In genomic region chr2:121956224-121957018, GRCm38 (mm10) we compare ENCODE assay signal across 8 mouse cellular contexts. TPM values are rescaled to one million over a fixed set of nuclear protein-coding genes. Genes with fewer than 3 reads are reported as not detected.
DNase-seq lines count a peak whose midpoint lies in the region; ATAC-seq and TF ChIP-seq lines count a peak whose summit lies in the region.

No protein-coding gene starts in this region.

- peaks cover 31% of the 10 kb centered on the region for H3K79me2 ChIP-seq in MEL (ENCODE audit: control insufficient read depth, insufficient read depth, low read length, poor library complexity)

- H3K9me3 ChIP-seq in MEL (replicated peaks; ENCODE audit: insufficient read depth, low read length): no peaks in the 10 kb centered on the region
- H3K9me3 ChIP-seq in hindbrain, embryonic 10.5 days: no peaks in the 10 kb centered on the region
- H3K9me3 ChIP-seq in lung, postnatal 0 days (ENCODE audit: low read length): no peaks in the 10 kb centered on the region

- peak; percentile 95 for DNase-seq in MEL (ENCODE audit: low read depth, low spot score)
- peak; percentile 96 to 97 for DNase-seq in cerebellum, adult 2 months
- DNase-seq in forelimb bud, embryonic 11.5 days (ENCODE audit: low read depth, low spot score): peak; percentile 93
- peak; percentile 96 for DNase-seq in hindbrain, embryonic 10.5 days (ENCODE audit: low spot score)
- peak; percentile 94 for DNase-seq in layer of hippocampus, adult 9-11 months
- peak; percentile 97 for DNase-seq in lung, postnatal 0 days (ENCODE audit: low spot score)
- peak; percentile 92 for DNase-seq in ovary, postnatal 14 days (ENCODE audit: low spot score)
- peak; percentile 95 for DNase-seq in thymus, postnatal 14 days

- no peaks in the 10 kb centered on the region for H3K27me3 ChIP-seq in MEL (ENCODE audit: control insufficient read depth in 1 of 2, insufficient read depth in 2 of 2, low read length in 2 of 2)
- H3K27me3 ChIP-seq in cerebellum, adult 2 months (ENCODE audit: control insufficient read depth, insufficient read depth, low read length): no peaks in the 10 kb centered on the region
- no peaks in the 10 kb centered on the region for H3K27me3 ChIP-seq in hindbrain, embryonic 10.5 days (ENCODE audit: insufficient read depth, poor library complexity, severe bottlenecking)
- H3K27me3 ChIP-seq in lung, postnatal 0 days (replicated peaks; ENCODE audit: insufficient read depth, low read length): no peaks in the 10 kb centered on the region

- no peak for TF ChIP-seq EP300 in MEL (IDR thresholded peaks at IDR 0.05; ENCODE audit: low read depth in 1 of 2, low read length in 2 of 2)
- TF ChIP-seq EP300 in lung, postnatal 0 days (IDR thresholded peaks at IDR 0.05): no peak

- peaks cover 0 to 3% of the 10 kb centered on the region in 2 experiments; a peak in 2 of 4 replicates for H3K4me1 ChIP-seq in MEL (ENCODE audit: control insufficient read depth in 1 of 2, insufficient read depth in 2 of 2, low read length in 2 of 2)
- peaks cover 3% of the 10 kb centered on the region for H3K4me1 ChIP-seq in cerebellum, adult 2 months (ENCODE audit: control insufficient read depth, insufficient read depth, low read length)
- peaks cover 22% of the 10 kb centered on the region for H3K4me1 ChIP-seq in hindbrain, embryonic 10.5 days (replicated peaks)
- H3K4me1 ChIP-seq in lung, postnatal 0 days (ENCODE audit: insufficient read depth, low read depth, low read length): peaks cover 5% of the 10 kb centered on the region; the same call in 1 of the 2 replicates

- peaks cover 7 to 14% of the 10 kb centered on the region in 2 experiments for H3K36me3 ChIP-seq in MEL (ENCODE audit: control insufficient read depth in 1 of 2, insufficient read depth in 2 of 2, low read length in 2 of 2)
- peaks cover 21% of the 10 kb centered on the region for H3K36me3 ChIP-seq in hindbrain, embryonic 10.5 days
- H3K36me3 ChIP-seq in lung, postnatal 0 days (ENCODE audit: insufficient read depth, low read length): no peaks in the 10 kb centered on the region

- no peak for TF ChIP-seq RAD21 in MEL (IDR thresholded peaks at IDR 0.05; ENCODE audit: low read depth, low read length)

- no peak for TF ChIP-seq CTCF in MEL (IDR thresholded peaks at IDR 0.05 in 2 of 3, conservative IDR thresholded peaks at IDR 0.05 in 1 of 3; ENCODE audit: control insufficient read depth in 1 of 3, insufficient read depth in 1 of 3, low read depth in 2 of 3, low read length in 3 of 3, poor library complexity in 1 of 3, severe bottlenecking in 1 of 3)
- no peak for TF ChIP-seq CTCF in cerebellum, adult 2 months (IDR thresholded peaks at IDR 0.05; ENCODE audit: borderline replicate concordance, insufficient read depth, low read depth, low read length)
- peak; percentile 1; the same call in 1 of the 2 replicates for TF ChIP-seq CTCF in lung, postnatal 0 days (IDR thresholded peaks at IDR 0.05)

- peak overlapping the region; percentile 73 to 100 for H3K4me3 ChIP-seq in MEL (ENCODE audit: control insufficient read depth in 1 of 2, insufficient read depth in 1 of 2, low read depth in 2 of 2, low read length in 2 of 2)
- H3K4me3 ChIP-seq in cerebellum, adult 2 months (replicated peaks; ENCODE audit: insufficient read depth, low read depth, low read length): peak overlapping the region; percentile 88
- H3K4me3 ChIP-seq in hindbrain, embryonic 10.5 days: peak overlapping the region; percentile 95
- H3K4me3 ChIP-seq in lung, postnatal 0 days (ENCODE audit: low read depth, low read length): peak overlapping the region; percentile 71

- H3K4me2 ChIP-seq in lung, postnatal 0 days (replicated peaks; ENCODE audit: low read depth, low read length): peak overlapping the region; percentile 71

- peak; percentile 96 for ATAC-seq in lung, postnatal 0 days

- TF ChIP-seq POLR2A in MEL (IDR thresholded peaks at IDR 0.05; ENCODE audit: control insufficient read depth in 1 of 2, insufficient read depth in 1 of 2, low read depth in 1 of 2, low read length in 2 of 2, poor library complexity in 1 of 2): peak; percentile 44 to 69; a peak in 2 of 4 replicates
- peak; percentile 76 for TF ChIP-seq POLR2A in cerebellum, adult 2 months (IDR thresholded peaks at IDR 0.05; ENCODE audit: borderline replicate concordance, insufficient read depth, low read length)

- peak overlapping the region; percentile 98 for H3K27ac ChIP-seq in MEL (ENCODE audit: control insufficient read depth, low read depth, low read length)
- peak overlapping the region; percentile 52 for H3K27ac ChIP-seq in cerebellum, adult 2 months (ENCODE audit: insufficient read depth, low read length)
- peak overlapping the region; percentile 94 for H3K27ac ChIP-seq in hindbrain, embryonic 10.5 days
- H3K27ac ChIP-seq in lung, postnatal 0 days (ENCODE audit: low read length): peak overlapping the region; percentile 94

- H3K9ac ChIP-seq in MEL (ENCODE audit: control insufficient read depth, low read depth, low read length, poor library complexity, severe bottlenecking): peak overlapping the region; percentile 98
- H3K9ac ChIP-seq in lung, postnatal 0 days (replicated peaks; ENCODE audit: low read depth): peak overlapping the region; percentile 87

- WGBS in cerebellum, adult 2 months: under 1% methylated on average over 47 of the region's 47 CpGs
- under 1% methylated on average over 47 of the region's 47 CpGs for WGBS in hindbrain, embryonic 10.5 days
- WGBS in lung, postnatal 0 days: 1% methylated on average over 40 of the region's 47 CpGs

TF ChIP-seq in MEL, 35 proteins besides CTCF, POLR2A, EP300 and RAD21 (continues in another document):
- TF ChIP-seq TAL1 (IDR thresholded peaks at IDR 0.05; ENCODE audit: low read length) (no peak), ELF1 (IDR thresholded peaks at IDR 0.05; ENCODE audit: low read depth, low read length) (0 out of 2 replicates have a peak, but pooled peaks have one; percentile 23), MYC (IDR thresholded peaks at IDR 0.05; ENCODE audit: low read depth, low read length) (no peak; the same call in 1 of the 2 replicates), E2F4 (IDR thresholded peaks at IDR 0.05; ENCODE audit: borderline replicate concordance, low read depth, low read length) (no peak; the same call in 1 of the 2 replicates), CHD1 (IDR thresholded peaks at IDR 0.05; ENCODE audit: low read depth, low read length) (no peak), ZMIZ1 (IDR thresholded peaks at IDR 0.05; ENCODE audit: low read depth, low read length) (0 out of 2 replicates have a peak, but pooled peaks have one; percentile 27), GABPA (IDR thresholded peaks at IDR 0.05; ENCODE audit: low read depth, low read length) (no peak), ZC3H11A (IDR thresholded peaks at IDR 0.05; ENCODE audit: low read depth, low read length) (no peak), MAZ (IDR thresholded peaks at IDR 0.05; ENCODE audit: low read depth, low read length) (peak; percentile 100), MEF2A (IDR thresholded peaks at IDR 0.05; ENCODE audit: extremely low read depth, insufficient replicate concordance, low read depth, low read length, poor library complexity, severe bottlenecking) (no peak), SIN3A (IDR thresholded peaks at IDR 0.05; ENCODE audit: low read length) (peak; percentile 62; the same call in 1 of the 2 replicates), JUND (IDR thresholded peaks at IDR 0.05; ENCODE audit: low read depth, low read length) (no peak), USF1 (IDR thresholded peaks at IDR 0.05; ENCODE audit: low read depth, low read length) (0 out of 2 replicates have a peak, but pooled peaks have one; percentile 4), KAT2A (conservative IDR thresholded peaks at IDR 0.05; ENCODE audit: low read depth, low read length) (peak; percentile 47; the same call in 1 of the 2 replicates), MAX (IDR thresholded peaks at IDR 0.05; ENCODE audit: low read length) (no peak), MXI1 (IDR thresholded peaks at IDR 0.05; ENCODE audit: low read depth, low read length) (peak; percentile 53; the same call in 1 of the 2 replicates), ZNF384 (IDR thresholded peaks at IDR 0.05; ENCODE audit: low read depth, low read length) (no peak), HCFC1 (IDR thresholded peaks at IDR 0.05; ENCODE audit: low read depth, low read length) (peak; percentile 75), SMC3 (IDR thresholded peaks at IDR 0.05; ENCODE audit: low read depth, low read length) (no peak), UBTF (IDR thresholded peaks at IDR 0.05; ENCODE audit: borderline replicate concordance, insufficient read depth, low read depth, low read length) (0 out of 2 replicates have a peak, but pooled peaks have one; percentile 71), POLR2AphosphoS2 (IDR thresholded peaks at IDR 0.05; ENCODE audit: low read length) (peak; percentile 58; the same call in 1 of the 2 replicates), USF2 (IDR thresholded peaks at IDR 0.05; ENCODE audit: borderline replicate concordance in 1 of 2, insufficient read depth in 1 of 2, low read depth in 1 of 2, low read length in 2 of 2) (no peak), MYB (IDR thresholded peaks at IDR 0.05; ENCODE audit: low read depth, low read length) (no peak), NELFE (IDR thresholded peaks at IDR 0.05; ENCODE audit: low read depth, low read length) (peak; percentile 33), BHLHE40 (IDR thresholded peaks at IDR 0.05; ENCODE audit: borderline replicate concordance, low read depth, low read length) (peak; percentile 16; the same call in 1 of the 2 replicates), TBP (IDR thresholded peaks at IDR 0.05; ENCODE audit: low read depth, low read length) (no peak), MAFK (IDR thresholded peaks at IDR 0.05; ENCODE audit: borderline replicate concordance, low read depth, low read length) (no peak)

RNA-seq across cellular contexts. Expression of gene Mageb3, which starts 0.5 kb away (rescaled TPM):
- total RNA-seq in MEL (2012; rRNA removed): not detected in 2 replicates
- under 1 TPM in 1 of 2 experiments, not detected in 1; 0.03 TPM for polyA plus RNA-seq in MEL (2012; ENCODE audit: insufficient read depth in 1 of 2, insufficient read length in 2 of 2, low read depth in 1 of 2, low replicate concordance in 2 of 2, missing spikeins in 1 of 2)
- polyA plus RNA-seq in cerebellum, adult 2 months (2012; rRNA removed): 0.22 and 0.23 TPM in 2 replicates
- polyA plus RNA-seq in hindbrain, embryonic 10.5 days (2016; fragmentation: Nextera tagmentation; extraction: Ambion mirVana): 0.35 and 0.46 TPM in 2 replicates
- 0.05 and 0.17 TPM in 2 replicates for polyA plus RNA-seq in lung, postnatal 0 days (2015; fragmentation: Nextera tagmentation; extraction: Ambion mirVana)

RNA-seq across cellular contexts. Expression of gene Ctdspl2, which starts 0.6 kb away (rescaled TPM):
- total RNA-seq in MEL (2012; rRNA removed): 23.2 and 25.6 TPM in 2 replicates
- polyA plus RNA-seq in MEL (2012; ENCODE audit: insufficient read depth in 1 of 2, insufficient read length in 2 of 2, low read depth in 1 of 2, low replicate concordance in 2 of 2, missing spikeins in 1 of 2): 10 to 100 TPM; 16.6 to 57.2 TPM
- 15.5 and 18.2 TPM in 2 replicates for polyA plus RNA-seq in cerebellum, adult 2 months (2012; rRNA removed)
- polyA plus RNA-seq in hindbrain, embryonic 10.5 days (2016; fragmentation: Nextera tagmentation; extraction: Ambion mirVana): 41.9 and 53.4 TPM in 2 replicates
- polyA plus RNA-seq in lung, postnatal 0 days (2015; fragmentation: Nextera tagmentation; extraction: Ambion mirVana): 23.8 and 26.5 TPM in 2 replicates

Comparison
In these comparisons a context has a peak if more than half of its experiments do, and no peak if none do; other contexts are left out.
1. Peak in every context shown above with its lines: DNase-seq, ATAC-seq, H3K4me3 ChIP-seq and H3K27ac ChIP-seq.